Mouse (Mus musculus) T-cell, adult 2 months (primary cell): Measurements from ENCODE around the gene Iqcb1.
"Not testable (repeated sequence)": the region's sequence is repeated elsewhere in the genome, so short reads cannot be mapped to it uniquely, and the experiment has no call there.

Experiments
- DNase-seq: peaks from one replicate; pipeline ENCODE4 v3.0.0; 2022; ENCODE audit warnings: low spot score

The Iqcb1 gene

GRCm38 (mm10) chr16:36828054-36828786 is at the start of gene Iqcb1:
Iqcb1 (plus strand) TSS chr16:36828385.
- DNase-seq, result peak; percentile 81

- DNase-seq, result no peak
Observed at GRCm38 (mm10) chr16:36784146-36784545, 44.0 kb upstream of the Iqcb1 start.

- no peak for DNase-seq
Observed at GRCm38 (mm10) chr16:36784594-36785313, 43.4 kb upstream of the Iqcb1 start, which contains the start of gene Slc15a2. Slc15a2 (minus strand) TSS chr16:36784962.

GRCm38 (mm10) chr16:36786466-36786865 is 41.7 kb upstream of the Iqcb1 start:
- DNase-seq, result no peak

GRCm38 (mm10) chr16:36790166-36790565 is 38.0 kb upstream of the Iqcb1 start:
- no peak for DNase-seq

GRCm38 (mm10) chr16:36794976-36795375 is 33.2 kb upstream of the Iqcb1 start:
- DNase-seq, result no peak

GRCm38 (mm10) chr16:36798334-36798733 is 29.9 kb upstream of the Iqcb1 start:
- no peak for DNase-seq

GRCm38 (mm10) chr16:36802361-36802760 is 25.8 kb upstream of the Iqcb1 start:
- no peak for DNase-seq

- DNase-seq, result no peak
Observed at GRCm38 (mm10) chr16:36808616-36809015, 19.6 kb upstream of the Iqcb1 start.

- no peak for DNase-seq
Observed at GRCm38 (mm10) chr16:36813680-36814079, 14.5 kb upstream of the Iqcb1 start.

- DNase-seq, result no peak
Observed at GRCm38 (mm10) chr16:36816916-36817315, 11.3 kb upstream of the Iqcb1 start.

- peak; percentile 75 for DNase-seq
Observed at GRCm38 (mm10) chr16:36817321-36817926, 10.8 kb upstream of the Iqcb1 start.

GRCm38 (mm10) chr16:36820016-36820415 is 8.2 kb upstream of the Iqcb1 start:
- no peak for DNase-seq

- DNase-seq, result no peak
Observed at GRCm38 (mm10) chr16:36820747-36821146, 7.4 kb upstream of the Iqcb1 start.

- DNase-seq, result no peak
Observed at GRCm38 (mm10) chr16:36821474-36821873, 6.7 kb upstream of the Iqcb1 start.

- peak; percentile 1 for DNase-seq
Observed at GRCm38 (mm10) chr16:36827611-36828053, 553 bp upstream of the Iqcb1 start.

- no peak for DNase-seq
Observed at GRCm38 (mm10) chr16:36828820-36829219, 635 bp downstream of the Iqcb1 start.

- not testable (repeated sequence) for DNase-seq
Observed at GRCm38 (mm10) chr16:36846894-36847293, 18.7 kb downstream of the Iqcb1 start.

GRCm38 (mm10) chr16:36851202-36851601 is 23.0 kb downstream of the Iqcb1 start:
- no peak for DNase-seq

- DNase-seq, result no peak
Observed at GRCm38 (mm10) chr16:36863585-36863984, 35.4 kb downstream of the Iqcb1 start.

GRCm38 (mm10) chr16:36869442-36869841 is 41.3 kb downstream of the Iqcb1 start:
- no peak for DNase-seq

- DNase-seq, result peak; percentile 98
Observed at GRCm38 (mm10) chr16:36874583-36875275, 46.5 kb downstream of the Iqcb1 start, which contains the start of the genes Eaf2 and Golgb1. Eaf2 (minus strand) TSS chr16:36875003. Golgb1 (plus strand) TSS chr16:36875140.
